Mouse (Mus musculus) CH12.LX (cell line): ENCODE measurements at regions not wholly inside any gene's neighbourhood (a gene's known extent, or its start where the extent isn't known, plus 50 kb on each side); places are given as distances from the start of the nearest gene placed in this dataset.

Experiments used
- BHLHE40 ChIP-seq: IDR thresholded peaks from 2 replicates; pipeline ENCODE4 v1.6.1; 2011; ENCODE audit warnings: mild to moderate bottlenecking, low read depth, low read length, improper control_type of control experiment
- CHD2 ChIP-seq: IDR thresholded peaks from 2 replicates; pipeline ENCODE4 v1.6.1; 2011; ENCODE audit warnings: low read length, improper control_type of control experiment
- CTCF ChIP-seq, 2 experiments: IDR thresholded peaks in 1 of 2; conservative IDR thresholded peaks in 1 of 2; 2 replicates each; pipeline ENCODE4 v1.5.1; 2011 to 2012; ENCODE audit warnings: low read depth in 2 of 2, low read length in 2 of 2, improper control_type of control experiment in 1 of 2, inconsistent platforms in 1 of 2, mild to moderate bottlenecking in 1 of 2, moderate library complexity in 1 of 2
- E2F4 ChIP-seq: IDR thresholded peaks from 2 replicates; pipeline ENCODE4 v1.6.1; 2011; ENCODE audit warnings: low read depth, low read length, improper control_type of control experiment; ENCODE audit not compliant: insufficient replicate concordance
- EP300 ChIP-seq: IDR thresholded peaks from 2 replicates; pipeline ENCODE4 v1.6.1; 2011; ENCODE audit warnings: low read length, improper control_type of control experiment
- MAFK ChIP-seq: IDR thresholded peaks from 2 replicates; pipeline ENCODE4 v1.6.1; 2011; ENCODE audit warnings: low read length, improper control_type of control experiment; ENCODE audit not compliant: insufficient replicate concordance
- MAX ChIP-seq: IDR thresholded peaks from 2 replicates; pipeline ENCODE4 v1.6.1; 2011; ENCODE audit warnings: low read length, improper control_type of control experiment
- MEF2A ChIP-seq: IDR thresholded peaks from 2 replicates; pipeline ENCODE4 v1.6.1; 2014; ENCODE audit warnings: low read depth, mild to moderate bottlenecking, inconsistent platforms, low read length, improper control_type of control experiment, borderline replicate concordance
- POLR2A ChIP-seq: IDR thresholded peaks from 2 replicates; pipeline ENCODE4 v1.6.1; 2011; ENCODE audit warnings: low read depth, mild to moderate bottlenecking, improper control_type of control experiment, low read length
- TCF12 ChIP-seq: IDR thresholded peaks from 2 replicates; pipeline ENCODE4 v1.6.1; 2014; ENCODE audit warnings: low read depth, mild to moderate bottlenecking, inconsistent platforms, low read length, improper control_type of control experiment
- USF1 ChIP-seq: IDR thresholded peaks from 2 replicates; pipeline ENCODE4 v1.6.1; 2014; ENCODE audit warnings: low read depth, mild to moderate bottlenecking, inconsistent platforms, low read length, improper control_type of control experiment
- USF2 ChIP-seq: conservative IDR thresholded peaks from 2 replicates; pipeline ENCODE4 v1.6.1; 2011; ENCODE audit warnings: low read depth, low read length, improper control_type of control experiment
- ZNF384 ChIP-seq: IDR thresholded peaks from 2 replicates; pipeline ENCODE4 v1.6.1; 2012; ENCODE audit warnings: low read depth, low read length, improper control_type of control experiment, inconsistent platforms

DNA sequence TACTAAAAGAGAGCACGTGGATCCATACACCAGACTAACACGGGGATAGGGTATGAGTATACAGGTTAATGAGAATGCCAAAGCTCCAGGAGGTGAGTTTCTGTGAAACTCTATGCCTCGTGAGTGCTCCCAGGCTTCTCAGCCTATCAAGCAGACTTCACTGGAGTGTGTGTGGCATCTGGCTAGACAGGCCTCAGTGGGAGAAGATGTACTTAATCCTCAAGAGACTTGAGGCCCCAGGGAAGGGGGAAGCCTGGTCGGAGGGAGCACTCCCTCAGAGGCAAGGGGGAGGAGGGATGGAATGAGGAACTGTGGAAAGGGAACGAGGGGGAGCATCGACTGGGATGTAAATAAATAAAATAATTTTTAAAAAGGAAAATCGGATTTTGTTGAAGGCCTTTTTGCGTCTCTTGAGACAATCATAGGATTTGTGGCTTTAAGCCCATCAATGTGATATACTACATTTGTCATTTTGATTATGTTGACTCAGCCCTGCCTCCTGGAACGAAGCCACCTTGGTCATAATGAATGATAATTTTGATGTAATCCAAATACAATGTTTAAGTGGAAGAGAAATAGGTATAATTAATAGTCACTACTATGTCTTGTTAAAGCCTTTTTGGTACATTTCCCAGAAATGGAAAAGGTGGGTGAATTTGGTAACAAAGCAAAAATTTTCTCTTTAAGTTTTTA lies 62.4 kb downstream of the Erv3 start:
- no peak for TF ChIP-seq CHD2
- no peak for TF ChIP-seq CTCF (conservative IDR thresholded peaks at IDR 0.05 in 1 of 2, IDR thresholded peaks at IDR 0.05 in 1 of 2; ENCODE audit: low read depth in 2 of 2, low read length in 2 of 2)
- TF ChIP-seq EP300: no peak
- no peak for TF ChIP-seq E2F4
- TF ChIP-seq BHLHE40: no peak
- no peak for TF ChIP-seq TCF12
- no peak for TF ChIP-seq POLR2A
- no peak for TF ChIP-seq ZNF384
- no peak for TF ChIP-seq USF2
- TF ChIP-seq MAX: no peak
- no peak for TF ChIP-seq MEF2A
- no peak for TF ChIP-seq USF1
- no peak for TF ChIP-seq MAFK
